Mouse (Mus musculus) heart, adult 18-20 months (tissue): ENCODE results near the gene Bag6. TPM values are rescaled to one million over a fixed set of nuclear protein-coding genes. Genes with fewer than 3 reads are reported as not detected.
A peak's percentile ranks its signal among the peaks of the same experiment; 100 is the strongest.
"Not testable (repeated sequence)": the region's sequence is repeated elsewhere in the genome, so short reads cannot be mapped to it uniquely, and the experiment has no call there.

Experiments used
- DNase-seq, 2 experiments: peaks; one replicate each; pipeline ENCODE4 v3.0.0; 2021 to 2022; ENCODE audit warnings: mixed read lengths in 1 of 2
- total RNA-seq, 2 experiments: library from RNA; stranded (reverse); gene quantifications; 2 replicates each; pipeline ENCODE4 v1.2.3; 2021

Gene Bag6
- total RNA-seq, 2 experiments from 2014 or later: 242 to 244 TPM

GRCm38 (mm10) chr17:35111774-35112173, 23.2 kb upstream of the Bag6 start:
- no peak for DNase-seq

GRCm38 (mm10) chr17:35115046-35116019, 19.6 kb upstream of the Bag6 start, which contains the start of gene Ly6g5b:
TSS of gene Ly6g5b (minus strand) at chr17:35115428.
- DNase-seq: no peak

- DNase-seq: no peak
These were observed 14.2 kb upstream of the Bag6 start for GRCm38 (mm10) chr17:35120745-35121142.

- DNase-seq: peak; percentile 98 to 99
These were observed 13.7 kb upstream of the Bag6 start, which contains the start of gene Gpank1 for GRCm38 (mm10) chr17:35121143-35121799. TSS of gene Gpank1 (plus strand) at chr17:35121455.

- peak; percentile 39 to 53 for DNase-seq
These were observed 13.1 kb upstream of the Bag6 start, which contains the start of gene Csnk2b for GRCm38 (mm10) chr17:35121871-35122303. TSS of gene Csnk2b (minus strand) at chr17:35122053.

- not testable (repeated sequence) for DNase-seq
These were observed 11.7 kb upstream of the Bag6 start for GRCm38 (mm10) chr17:35123287-35123686.

GRCm38 (mm10) chr17:35124261-35124896, 10.6 kb upstream of the Bag6 start:
- not testable (repeated sequence) for DNase-seq

- DNase-seq: no peak
These were observed 9.9 kb upstream of the Bag6 start for GRCm38 (mm10) chr17:35125081-35125480.

- DNase-seq: no peak
These were observed 9.4 kb upstream of the Bag6 start for GRCm38 (mm10) chr17:35125578-35125977.

- DNase-seq: peak; percentile 85 to 87
These were observed 8.8 kb upstream of the Bag6 start, which contains the start of gene D17H6S53E for GRCm38 (mm10) chr17:35126206-35126611. TSS of gene D17H6S53E (plus strand) at chr17:35126373.

- peak in 1 of 2 experiments; percentile 28 for DNase-seq
These were observed 8.0 kb upstream of the Bag6 start for GRCm38 (mm10) chr17:35127017-35127416.

- DNase-seq: no peak
These were observed 6.0 kb upstream of the Bag6 start for GRCm38 (mm10) chr17:35128996-35129395.

GRCm38 (mm10) chr17:35131038-35131437, 3.9 kb upstream of the Bag6 start:
- DNase-seq: no peak

GRCm38 (mm10) chr17:35131500-35132173, 3.3 kb upstream of the Bag6 start, which contains the start of gene Apom:
TSS of gene Apom (minus strand) at chr17:35132050.
- no peak for DNase-seq

GRCm38 (mm10) chr17:35132174-35132560, 2.8 kb upstream of the Bag6 start:
- DNase-seq: no peak

GRCm38 (mm10) chr17:35133517-35133916, 1.5 kb upstream of the Bag6 start:
- DNase-seq: no peak

GRCm38 (mm10) chr17:35135591-35136320, 778 bp downstream of the Bag6 start:
- DNase-seq: no peak

GRCm38 (mm10) chr17:35139269-35139668, 4.3 kb downstream of the Bag6 start:
- DNase-seq: no peak

GRCm38 (mm10) chr17:35140490-35140996, 5.6 kb downstream of the Bag6 start:
- no peak for DNase-seq

GRCm38 (mm10) chr17:35141971-35142370, 7.0 kb downstream of the Bag6 start:
- no peak for DNase-seq

- no peak for DNase-seq
These were observed 11.2 kb downstream of the Bag6 start for GRCm38 (mm10) chr17:35146139-35146538.
